Mouse (Mus musculus) neural tube, embryonic 12.5 days (tissue): ENCODE data around the gene Hopx. TPM values are rescaled to one million over a fixed set of nuclear protein-coding genes. Genes with fewer than 3 reads are reported as not detected.
A peak's percentile ranks its signal among the peaks of the same experiment; 100 is the strongest.

Experiments
- ATAC-seq: fragments of 200-750 bp; cut with Nextera tagmentation; 2 replicates; pipeline ENCODE4 v1.8.0; 2017; ENCODE audit warnings: low read depth, mild to moderate bottlenecking, moderate TSS enrichment, moderate library complexity; ENCODE audit not compliant: low FRiP score
- H3K27ac ChIP-seq: fragments of 300-500 bp; sonication (generic); 2 replicates; pipeline ENCODE4 v1.5.1; 2016
- H3K27me3 ChIP-seq: fragments of 300-500 bp; sonication (generic); replicated peaks from 2 replicates; pipeline ENCODE4 v1.6.1; 2016; ENCODE audit warnings: mild to moderate bottlenecking
- H3K36me3 ChIP-seq: fragments of 300-500 bp; sonication (generic); 2 replicates; pipeline ENCODE4 v1.6.1; 2016; ENCODE audit warnings: mild to moderate bottlenecking
- H3K4me1 ChIP-seq: fragments of 300-500 bp; sonication (generic); 2 replicates; pipeline ENCODE4 v1.6.1; 2016
- H3K4me2 ChIP-seq: fragments of 300-500 bp; sonication (generic); replicated peaks from 2 replicates; pipeline ENCODE4 v1.6.1; 2016; ENCODE audit warnings: mild to moderate bottlenecking
- H3K4me3 ChIP-seq: fragments of 300-500 bp; sonication (generic); 2 replicates; pipeline ENCODE4 v1.5.1; 2016
- H3K9ac ChIP-seq: fragments of 300-500 bp; sonication (generic); 2 replicates; pipeline ENCODE4 v1.6.1; 2016; ENCODE audit warnings: mild to moderate bottlenecking
- H3K9me3 ChIP-seq: fragments of 300-500 bp; sonication (generic); 2 replicates; pipeline ENCODE4 v1.6.1; 2016; ENCODE audit warnings: mild to moderate bottlenecking
- WGBS: fragments of 180-500 bp; shearing (Covaris S2); methylation state at CpG from one replicate; pipeline ENCODE4 v1.1.7; 2016; 5-methylcytosine and 5-hydroxymethylcytosine counted together
- polyA plus RNA-seq: library from polyadenylated mRNA; unstranded; fragments of >200 nt; fragmentation: Nextera tagmentation; extraction: Ambion mirVana; gene quantifications from 2 replicates; pipeline ENCODE4 v1.2.1, GENCODE M21; 2016

Hopx gene
- polyA plus RNA-seq, 1 experiment from 2014 or later = 3.6 TPM

- Histone ChIP-seq H3K4me1 (peaks cover 13% of the 10 kb centered on the region), H3K9me3 (no peaks in the 10 kb centered on the region), H3K4me2 (no peak overlapping the region), H3K27ac (no peak overlapping the region), H3K4me3 (no peak overlapping the region), H3K9ac (no peak overlapping the region), H3K36me3 (no peaks in the 10 kb centered on the region), H3K27me3 (no peaks in the 10 kb centered on the region)
- ATAC-seq = no peak
- WGBS = 86% methylated on average over 3 of the region's 3 CpGs
These were observed 28.2 kb upstream of the Hopx start for GRCm38 (mm10) chr5:77143076-77143475.

DNA sequence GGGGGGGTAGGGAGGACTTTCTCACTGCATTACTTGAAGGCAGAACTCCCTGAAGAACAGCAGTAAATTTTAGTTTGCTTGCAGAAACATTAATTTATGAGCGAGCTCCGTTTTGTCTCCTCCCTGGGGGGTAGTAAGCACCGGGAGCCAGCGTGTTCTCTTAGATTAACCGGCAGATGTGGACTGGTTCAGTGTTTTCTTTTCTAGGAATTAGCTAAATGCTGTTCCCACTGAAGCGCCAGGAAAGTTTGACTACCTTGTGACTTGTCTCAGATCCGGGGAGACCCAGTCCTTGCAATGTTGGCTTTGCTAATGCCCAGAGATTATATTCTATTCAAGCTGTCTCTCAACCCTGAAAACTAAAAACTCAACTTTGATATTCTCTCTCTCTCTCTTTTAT lies 26.4 kb upstream of the Hopx start:
- H3K4me1 ChIP-seq = peaks cover 20% of the 10 kb centered on the region
- 41% methylated on average over 7 of the region's 7 CpGs for WGBS
- no peaks in the 10 kb centered on the region for H3K9me3 ChIP-seq
- no peaks in the 10 kb centered on the region for H3K36me3 ChIP-seq
- no peaks in the 10 kb centered on the region for H3K27me3 ChIP-seq
- H3K4me2 ChIP-seq = no peak overlapping the region
- H3K9ac ChIP-seq = no peak overlapping the region
- no peak for ATAC-seq
- no peak overlapping the region for H3K27ac ChIP-seq
- H3K4me3 ChIP-seq = no peak overlapping the region

DNA sequence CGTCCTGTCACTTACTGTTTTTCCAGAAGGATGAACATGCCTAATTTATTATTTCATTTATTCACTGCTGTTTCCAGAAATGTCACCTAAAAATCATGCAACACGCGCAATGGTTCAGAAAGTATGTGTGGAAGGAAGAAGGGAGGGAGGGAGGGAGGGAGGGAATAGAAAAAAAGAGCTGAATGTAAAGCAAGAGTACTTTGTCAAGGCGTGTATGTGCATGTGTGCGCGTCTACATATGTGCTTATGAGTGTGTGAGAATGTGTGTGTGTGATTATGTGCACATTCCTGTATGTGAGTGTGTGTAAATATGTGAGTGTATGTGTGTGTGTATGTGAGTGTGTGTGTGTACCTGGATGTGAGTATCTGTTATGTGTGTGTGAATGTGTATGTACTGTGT lies 25.9 kb upstream of the Hopx start:
- H3K4me3 ChIP-seq = no peak overlapping the region
- 85% methylated on average over 6 of the region's 6 CpGs for WGBS
- no peaks in the 10 kb centered on the region for H3K27me3 ChIP-seq
- no peak overlapping the region for H3K27ac ChIP-seq
- no peak for ATAC-seq
- no peaks in the 10 kb centered on the region for H3K36me3 ChIP-seq
- H3K4me2 ChIP-seq = no peak overlapping the region
- peaks cover 20% of the 10 kb centered on the region for H3K4me1 ChIP-seq
- H3K9ac ChIP-seq = no peak overlapping the region
- H3K9me3 ChIP-seq = no peaks in the 10 kb centered on the region

DNA sequence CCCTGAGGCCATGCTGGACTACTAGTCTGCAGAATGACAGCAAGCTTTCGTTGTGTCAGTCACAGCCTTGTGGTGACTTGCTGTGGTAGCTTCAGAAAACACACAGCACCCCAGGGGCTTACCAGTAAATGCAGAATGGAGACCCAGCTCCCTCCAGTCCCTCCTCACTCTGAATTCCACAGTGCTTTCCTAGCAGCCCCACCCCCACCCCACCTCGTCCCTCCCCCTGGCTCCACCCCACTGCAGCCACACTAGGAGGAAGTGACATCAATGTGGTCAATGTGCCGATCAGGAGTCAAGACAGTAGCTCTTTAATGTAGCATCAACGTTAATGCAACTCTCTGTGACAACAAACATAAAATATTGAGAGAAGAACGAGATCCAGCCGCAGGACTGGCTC lies 25.2 kb upstream of the Hopx start:
- H3K36me3 ChIP-seq = no peaks in the 10 kb centered on the region
- ATAC-seq = no peak
- 52% methylated on average over 6 of the region's 6 CpGs for WGBS
- no peak overlapping the region for H3K27ac ChIP-seq
- no peaks in the 10 kb centered on the region for H3K27me3 ChIP-seq
- H3K9ac ChIP-seq = no peak overlapping the region
- peak overlapping the region; percentile 14; the same call in 1 of the 2 replicates for H3K4me2 ChIP-seq
- no peak overlapping the region for H3K4me3 ChIP-seq
- H3K4me1 ChIP-seq = peaks cover 20% of the 10 kb centered on the region
- no peaks in the 10 kb centered on the region for H3K9me3 ChIP-seq

GRCm38 (mm10) chr5:77137701-77138265 lies 22.9 kb upstream of the Hopx start:
- WGBS = 29% methylated on average over 8 of the region's 8 CpGs
- Histone ChIP-seq H3K9ac (no peak overlapping the region), H3K4me1 (peaks cover 20% of the 10 kb centered on the region), H3K9me3 (no peaks in the 10 kb centered on the region), H3K4me2 (no peak overlapping the region), H3K27me3 (no peaks in the 10 kb centered on the region), H3K36me3 (no peaks in the 10 kb centered on the region), H3K27ac (no peak overlapping the region), H3K4me3 (no peak overlapping the region)
- ATAC-seq = 0 out of 2 replicates have a peak, but pooled peaks have one; percentile 25

GRCm38 (mm10) chr5:77136684-77137224 lies 21.8 kb upstream of the Hopx start:
- no peak for ATAC-seq
- no peaks in the 10 kb centered on the region for H3K27me3 ChIP-seq
- H3K4me3 ChIP-seq = no peak overlapping the region
- no peak overlapping the region for H3K27ac ChIP-seq
- H3K4me2 ChIP-seq = no peak overlapping the region
- 67% methylated on average over 4 of the region's 4 CpGs for WGBS
- no peaks in the 10 kb centered on the region for H3K36me3 ChIP-seq
- no peaks in the 10 kb centered on the region for H3K9me3 ChIP-seq
- H3K9ac ChIP-seq = no peak overlapping the region
- peaks cover 20% of the 10 kb centered on the region for H3K4me1 ChIP-seq

DNA sequence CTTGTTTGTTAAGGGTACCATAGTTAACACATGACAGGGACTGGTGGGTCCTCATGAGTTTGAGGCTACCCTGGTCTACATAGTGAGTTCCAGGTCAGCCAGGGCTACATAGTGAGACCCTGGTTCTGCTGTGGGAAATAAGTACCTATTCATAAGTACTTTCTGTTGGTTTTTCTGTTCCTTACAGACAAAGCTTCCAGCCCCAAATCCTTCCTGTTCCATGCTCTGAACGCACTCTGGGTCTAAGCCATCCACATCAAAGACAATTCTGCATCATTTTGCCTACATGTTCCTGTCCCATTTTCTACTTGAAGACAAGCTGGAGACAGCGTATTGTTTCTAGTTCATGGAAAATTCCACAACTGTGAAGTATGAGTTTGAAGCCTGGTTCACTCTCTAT lies 20.0 kb upstream of the Hopx start:
- Histone ChIP-seq H3K9ac (no peak overlapping the region), H3K9me3 (no peaks in the 10 kb centered on the region), H3K4me3 (no peak overlapping the region), H3K27ac (no peak overlapping the region), H3K27me3 (no peaks in the 10 kb centered on the region), H3K4me1 (peaks cover 11% of the 10 kb centered on the region), H3K4me2 (no peak overlapping the region), H3K36me3 (no peaks in the 10 kb centered on the region)
- WGBS = 90% methylated on average over 2 of the region's 2 CpGs
- ATAC-seq = no peak

DNA sequence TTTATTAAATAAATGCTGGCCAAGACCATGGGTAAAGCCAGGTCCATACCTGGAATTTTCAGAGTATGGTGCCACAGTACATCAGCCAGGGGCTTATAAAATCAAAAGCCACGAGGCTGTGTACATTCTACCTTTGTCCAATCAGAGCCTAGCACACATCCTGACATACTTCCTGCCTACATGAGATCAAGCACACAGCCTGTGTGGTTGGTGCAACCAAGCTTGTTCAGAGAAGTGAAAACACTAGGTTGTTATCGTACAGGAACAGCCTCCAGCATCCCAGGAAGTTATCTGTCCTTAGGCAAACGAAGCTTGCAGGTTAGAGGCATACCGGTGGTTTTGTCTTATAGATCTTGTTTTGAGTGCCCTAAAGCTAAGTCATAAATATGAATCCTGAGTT lies 19.5 kb upstream of the Hopx start:
- no peak for ATAC-seq
- no peak overlapping the region for H3K4me3 ChIP-seq
- H3K9me3 ChIP-seq = no peaks in the 10 kb centered on the region
- 80% methylated on average over 4 of the region's 4 CpGs for WGBS
- H3K36me3 ChIP-seq = no peaks in the 10 kb centered on the region
- no peak overlapping the region for H3K27ac ChIP-seq
- no peak overlapping the region for H3K4me2 ChIP-seq
- H3K27me3 ChIP-seq = no peaks in the 10 kb centered on the region
- H3K4me1 ChIP-seq = peaks cover 10% of the 10 kb centered on the region
- H3K9ac ChIP-seq = no peak overlapping the region

DNA sequence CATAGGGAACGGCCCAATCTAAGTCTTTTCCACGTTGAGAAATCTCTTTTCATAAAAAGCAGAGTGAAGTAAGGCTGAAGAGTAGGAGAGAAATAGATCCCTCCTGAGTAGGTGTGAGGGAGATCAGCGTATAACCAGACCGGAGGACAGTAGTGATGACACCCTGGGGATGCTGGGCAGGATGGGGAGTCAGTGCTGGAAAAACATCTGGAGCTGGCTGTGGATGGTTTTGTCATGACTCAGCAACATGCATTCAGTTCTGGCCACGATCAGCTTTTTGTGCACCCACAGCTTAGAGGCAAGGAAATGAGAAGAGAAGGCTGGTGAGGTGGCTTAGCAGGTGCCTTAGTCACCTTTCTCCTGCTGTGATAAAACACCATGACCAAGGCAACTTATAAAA lies 19.0 kb upstream of the Hopx start:
- no peak overlapping the region for H3K4me2 ChIP-seq
- peaks cover 10% of the 10 kb centered on the region for H3K4me1 ChIP-seq
- H3K27ac ChIP-seq = no peak overlapping the region
- H3K9ac ChIP-seq = no peak overlapping the region
- no peaks in the 10 kb centered on the region for H3K9me3 ChIP-seq
- H3K27me3 ChIP-seq = no peaks in the 10 kb centered on the region
- H3K36me3 ChIP-seq = no peaks in the 10 kb centered on the region
- H3K4me3 ChIP-seq = no peak overlapping the region
- ATAC-seq = no peak
- 74% methylated on average over 5 of the region's 5 CpGs for WGBS

DNA sequence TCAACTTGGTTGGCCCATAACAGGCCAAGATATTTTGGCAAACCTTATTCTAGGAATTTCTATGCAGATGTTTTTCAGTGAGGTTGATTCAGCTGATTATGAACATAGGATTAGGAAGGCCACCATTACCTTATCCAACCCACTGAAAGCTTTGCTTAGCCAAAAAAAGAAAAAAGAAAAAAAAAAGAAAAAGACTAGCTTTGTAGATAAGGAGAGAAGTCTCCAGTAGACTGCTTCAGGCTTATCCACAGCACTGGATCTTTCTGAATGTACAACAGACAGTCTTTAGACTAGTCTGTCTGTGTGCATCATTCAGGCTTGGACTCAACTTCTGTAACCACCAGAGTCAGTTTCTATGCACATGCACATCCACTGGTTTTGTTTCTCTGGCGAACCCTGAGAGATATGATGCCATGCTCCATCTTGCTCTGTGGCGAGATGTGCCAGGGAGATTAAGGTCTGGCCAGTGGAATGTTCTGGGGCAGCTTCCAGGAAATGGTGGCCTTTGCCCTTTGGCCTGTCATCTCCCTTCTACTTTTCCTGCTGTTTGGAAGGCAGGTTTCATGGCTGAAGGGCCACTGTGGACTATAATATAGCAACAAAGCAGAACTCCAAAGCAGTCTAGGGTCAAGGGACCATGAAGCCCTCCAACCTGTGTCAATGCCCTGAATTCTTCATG lies 17.7 kb upstream of the Hopx start:
- Histone ChIP-seq H3K4me3 (no peak overlapping the region), H3K27me3 (no peaks in the 10 kb centered on the region), H3K27ac (no peak overlapping the region), H3K4me2 (no peak overlapping the region), H3K9me3 (no peaks in the 10 kb centered on the region), H3K36me3 (no peaks in the 10 kb centered on the region), H3K9ac (no peak overlapping the region), H3K4me1 (peaks cover 2% of the 10 kb centered on the region; the same call in 1 of the 2 replicates)
- ATAC-seq = no peak
- 95% methylated on average over 2 of the region's 2 CpGs for WGBS

GRCm38 (mm10) chr5:77131879-77132278 lies 17.0 kb upstream of the Hopx start:
- Histone ChIP-seq H3K27me3 (no peaks in the 10 kb centered on the region), H3K9ac (no peak overlapping the region)
- 85% methylated on average over 8 of the region's 8 CpGs for WGBS

GRCm38 (mm10) chr5:77130310-77131020 lies 15.5 kb upstream of the Hopx start:
- ATAC-seq = no peak
- Histone ChIP-seq H3K4me1 (no peaks in the 10 kb centered on the region), H3K27ac (no peak overlapping the region), H3K9me3 (no peaks in the 10 kb centered on the region), H3K9ac (no peak overlapping the region), H3K36me3 (no peaks in the 10 kb centered on the region), H3K27me3 (no peaks in the 10 kb centered on the region), H3K4me3 (no peak overlapping the region), H3K4me2 (no peak overlapping the region)
- WGBS = 83% methylated on average over 16 of the region's 16 CpGs

More at GRCm38 (mm10) chr5:77131879-77132278, 17.0 kb upstream of the Hopx start:
- no peaks in the 10 kb centered on the region for H3K9me3 ChIP-seq
- no peak overlapping the region for H3K4me2 ChIP-seq
- no peak for ATAC-seq
- no peak overlapping the region for H3K27ac ChIP-seq
- H3K36me3 ChIP-seq = no peaks in the 10 kb centered on the region
- H3K4me1 ChIP-seq = no peaks in the 10 kb centered on the region
- no peak overlapping the region for H3K4me3 ChIP-seq
